Mouse (Mus musculus) hindbrain, embryonic 13.5 days (tissue): ENCODE data around the gene Hoxd12. TPM values are rescaled to one million over a fixed set of nuclear protein-coding genes. Genes with fewer than 3 reads are reported as not detected.
A peak's percentile ranks its signal among the peaks of the same experiment; 100 is the strongest.

Source experiments
- ATAC-seq: fragments of 200-750 bp; cut with Nextera tagmentation; 2 replicates; pipeline ENCODE4 v1.8.0; 2017; ENCODE audit warnings: moderate TSS enrichment; ENCODE audit not compliant: low FRiP score
- H3K27ac ChIP-seq: fragments of 300-500 bp; sonication (generic); 2 replicates; pipeline ENCODE4 v1.5.1; 2015; ENCODE audit warnings: inconsistent platforms, mild to moderate bottlenecking, moderate library complexity
- H3K27me3 ChIP-seq: fragments of 300-500 bp; sonication (generic); 2 replicates; pipeline ENCODE4 v1.6.1; 2015; ENCODE audit warnings: mild to moderate bottlenecking, inconsistent platforms
- H3K36me3 ChIP-seq: fragments of 300-500 bp; sonication (generic); 2 replicates; pipeline ENCODE4 v1.6.1; 2015; ENCODE audit warnings: mild to moderate bottlenecking, inconsistent platforms
- H3K4me1 ChIP-seq: fragments of 300-500 bp; sonication (generic); replicated peaks from 2 replicates; pipeline ENCODE4 v1.6.1; 2015; ENCODE audit warnings: inconsistent platforms
- H3K4me2 ChIP-seq: fragments of 300-500 bp; sonication (generic); 2 replicates; pipeline ENCODE4 v1.6.1; 2015; ENCODE audit warnings: inconsistent platforms, mild to moderate bottlenecking, moderate library complexity
- H3K4me3 ChIP-seq: fragments of 300-500 bp; sonication (generic); 2 replicates; pipeline ENCODE4 v1.5.1; 2015; ENCODE audit warnings: mild to moderate bottlenecking, inconsistent platforms
- H3K9ac ChIP-seq: fragments of 300-500 bp; sonication (generic); 2 replicates; pipeline ENCODE4 v1.6.1; 2015; ENCODE audit warnings: mild to moderate bottlenecking, inconsistent platforms
- H3K9me3 ChIP-seq: fragments of 300-500 bp; sonication (generic); 2 replicates; pipeline ENCODE4 v1.6.1; 2016; ENCODE audit warnings: inconsistent platforms
- WGBS: fragments of 180-500 bp; shearing (Covaris S2); methylation state at CpG from one replicate; pipeline ENCODE4 v1.1.7; 2015; 5-methylcytosine and 5-hydroxymethylcytosine counted together
- polyA plus RNA-seq: library from polyadenylated mRNA; unstranded; fragments of >200 nt; fragmentation: Nextera tagmentation; extraction: Ambion mirVana; gene quantifications from 2 replicates; pipeline ENCODE4 v1.2.1, GENCODE M21; 2015

Hoxd12 gene
- polyA plus RNA-seq, 1 experiment from 2014 or later: not detected

GRCm38 (mm10) chr2:74703720-74704392 is 29.0 kb downstream of the Hoxd12 start:
- no peaks in the 10 kb centered on the region for H3K9me3 ChIP-seq
- peaks cover 11% of the 10 kb centered on the region for H3K4me1 ChIP-seq
- no peaks in the 10 kb centered on the region for H3K36me3 ChIP-seq
- H3K4me2 ChIP-seq: no peak overlapping the region
- no peak for ATAC-seq
- 1% methylated on average over 26 of the region's 26 CpGs for WGBS
- no peak overlapping the region for H3K27ac ChIP-seq
- H3K9ac ChIP-seq: no peak overlapping the region
- peaks cover 96% of the 10 kb centered on the region for H3K27me3 ChIP-seq
- no peak overlapping the region for H3K4me3 ChIP-seq

DNA sequence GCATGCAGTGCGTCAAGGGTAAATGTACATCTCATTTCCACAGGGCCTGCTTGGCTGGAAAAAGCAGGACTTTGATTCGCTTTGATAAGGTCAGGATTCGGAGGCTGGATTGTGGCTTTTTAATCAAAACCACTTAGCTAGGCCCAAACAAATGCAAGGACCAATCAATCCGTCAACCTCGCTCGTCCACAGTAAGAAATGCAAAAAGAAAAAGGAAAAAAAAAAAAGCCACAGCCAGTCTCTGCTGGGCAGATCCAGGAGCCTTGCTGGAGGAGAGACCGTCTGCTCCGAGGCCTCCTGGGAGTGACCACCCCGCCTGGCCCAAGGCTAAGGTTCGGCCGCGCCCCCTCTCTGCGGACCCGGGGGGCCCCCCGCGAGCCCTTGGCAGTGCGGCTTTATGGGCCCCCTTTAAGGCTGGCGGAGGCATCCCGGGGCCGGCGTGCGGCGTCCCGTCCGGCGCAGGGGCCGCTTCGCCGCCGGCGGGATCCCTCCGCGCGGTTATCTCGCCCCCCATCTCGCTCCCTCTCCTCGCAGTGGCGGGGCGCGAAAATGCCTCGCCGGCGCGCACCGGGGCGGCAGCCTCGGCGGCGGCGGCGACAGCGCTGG is 29.7 kb downstream of the Hoxd12 start, which contains the start of gene Hoxd8:
TSS of gene Hoxd8 (plus strand) at position 223 of the 606 bp plus-strand sequence.
- H3K4me1 ChIP-seq: peaks cover 11% of the 10 kb centered on the region
- H3K9ac ChIP-seq: peak within 1 kb of the TSS; percentile 53; the same call in 1 of the 2 replicates
- peak within 1 kb of the TSS; percentile 37 for H3K4me3 ChIP-seq
- no peaks in the 10 kb centered on the region for H3K9me3 ChIP-seq
- H3K27ac ChIP-seq: peak within 1 kb of the TSS; percentile 53
- H3K36me3 ChIP-seq: no peaks in the 10 kb centered on the region
- H3K27me3 ChIP-seq: peaks cover 96% of the 10 kb centered on the region
- under 1% methylated on average over 33 of the region's 52 CpGs for WGBS
- H3K4me2 ChIP-seq: peak within 1 kb of the TSS; percentile 52
- no peak for ATAC-seq

- Histone ChIP-seq H3K9ac (peak overlapping the region; percentile 53; the same call in 1 of the 2 replicates), H3K27ac (peak overlapping the region; percentile 53), H3K4me2 (peak overlapping the region; percentile 52), H3K27me3 (peaks cover 96% of the 10 kb centered on the region), H3K4me1 (peaks cover 11% of the 10 kb centered on the region), H3K4me3 (peak overlapping the region; percentile 37), H3K36me3 (no peaks in the 10 kb centered on the region), H3K9me3 (no peaks in the 10 kb centered on the region)
- no peak for ATAC-seq
- WGBS: under 1% methylated on average over 30 of the region's 66 CpGs
Measured at GRCm38 (mm10) chr2:74704999-74705466, 30.2 kb downstream of the Hoxd12 start.

DNA sequence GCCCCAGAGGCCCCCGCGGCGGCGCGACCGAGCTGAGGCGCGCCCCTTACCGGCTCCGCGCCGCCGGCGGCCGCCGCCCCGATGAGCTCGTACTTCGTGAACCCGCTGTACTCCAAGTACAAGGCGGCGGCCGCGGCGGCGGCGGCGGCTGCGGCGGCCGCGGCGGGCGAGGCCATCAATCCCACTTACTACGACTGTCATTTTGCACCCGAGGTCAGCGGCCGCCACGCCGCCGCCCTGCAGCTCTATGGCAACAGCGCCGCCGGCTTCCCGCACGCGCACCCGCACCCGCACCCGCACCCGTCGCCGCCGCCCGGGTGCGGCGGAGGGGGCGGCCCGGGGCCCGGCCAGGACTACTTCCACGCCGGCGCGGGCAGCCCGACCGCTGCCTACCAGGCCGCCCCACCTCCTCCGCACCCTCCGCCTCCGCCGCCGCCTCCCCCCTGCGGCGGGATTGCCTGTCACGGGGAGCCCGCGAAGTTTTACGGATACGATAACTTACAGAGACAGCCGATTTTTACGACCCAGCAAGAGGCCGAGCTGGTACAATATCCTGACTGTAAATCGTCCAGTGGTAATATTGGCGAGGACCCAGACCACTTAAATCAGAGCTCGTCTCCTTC is 30.8 kb downstream of the Hoxd12 start:
- Histone ChIP-seq H3K27ac (peak overlapping the region; percentile 53), H3K36me3 (no peaks in the 10 kb centered on the region), H3K9me3 (no peaks in the 10 kb centered on the region), H3K9ac (peak overlapping the region; percentile 53; the same call in 1 of the 2 replicates), H3K4me3 (peak overlapping the region; percentile 37), H3K27me3 (peaks cover 96% of the 10 kb centered on the region), H3K4me2 (peak overlapping the region; percentile 52), H3K4me1 (peaks cover 11% of the 10 kb centered on the region)
- ATAC-seq: no peak
- 0% methylated on average over 39 of the region's 85 CpGs for WGBS

GRCm38 (mm10) chr2:74706393-74706960 is 31.7 kb downstream of the Hoxd12 start:
- Histone ChIP-seq H3K27me3 (peaks cover 95% of the 10 kb centered on the region), H3K9me3 (no peaks in the 10 kb centered on the region), H3K27ac (no peak overlapping the region), H3K36me3 (no peaks in the 10 kb centered on the region), H3K9ac (no peak overlapping the region), H3K4me2 (0 out of 2 replicates have a peak overlapping the region, but pooled peaks have one; percentile 11), H3K4me3 (peak overlapping the region; percentile 2; the same call in 1 of the 2 replicates), H3K4me1 (peaks cover 11% of the 10 kb centered on the region)
- no peak for ATAC-seq
- 3% methylated on average over 13 of the region's 13 CpGs for WGBS

GRCm38 (mm10) chr2:74707599-74707998 is 32.8 kb downstream of the Hoxd12 start:
- no peaks in the 10 kb centered on the region for H3K36me3 ChIP-seq
- no peak overlapping the region for H3K27ac ChIP-seq
- H3K4me2 ChIP-seq: 0 out of 2 replicates have a peak overlapping the region, but pooled peaks have one; percentile 4
- peaks cover 18% of the 10 kb centered on the region for H3K4me1 ChIP-seq
- H3K27me3 ChIP-seq: peaks cover 97% of the 10 kb centered on the region
- peak overlapping the region; percentile 7; the same call in 1 of the 2 replicates for H3K4me3 ChIP-seq
- no peaks in the 10 kb centered on the region for H3K9me3 ChIP-seq
- no peak overlapping the region for H3K9ac ChIP-seq
- WGBS: 9% methylated on average over 7 of the region's 7 CpGs
- no peak for ATAC-seq

DNA sequence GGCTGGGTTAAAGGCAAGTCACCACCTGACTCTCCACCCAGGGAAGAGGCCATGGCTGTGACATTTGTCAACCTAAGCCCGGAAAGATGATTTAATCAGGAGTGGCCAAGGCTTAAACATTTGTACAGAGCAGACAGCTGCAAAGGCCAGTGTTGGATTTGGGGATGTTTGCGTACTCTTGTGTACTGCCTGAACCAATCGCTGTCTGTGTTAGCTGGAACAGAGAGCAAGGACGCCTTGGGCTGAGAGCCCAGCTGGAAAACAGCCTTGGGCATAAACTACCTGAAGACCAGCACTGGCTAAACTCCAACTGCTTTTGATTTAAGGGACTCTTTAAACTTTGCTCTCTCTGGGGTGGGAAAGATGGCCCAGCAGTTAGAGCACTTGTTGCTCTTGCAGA is 33.9 kb downstream of the Hoxd12 start:
- WGBS: 7% methylated on average over 4 of the region's 4 CpGs
- Histone ChIP-seq H3K4me3 (no peak overlapping the region), H3K36me3 (no peaks in the 10 kb centered on the region), H3K27ac (no peak overlapping the region), H3K9me3 (no peaks in the 10 kb centered on the region), H3K4me2 (no peak overlapping the region), H3K9ac (no peak overlapping the region), H3K27me3 (peaks cover 96% of the 10 kb centered on the region), H3K4me1 (peaks cover 18% of the 10 kb centered on the region)
- ATAC-seq: no peak

DNA sequence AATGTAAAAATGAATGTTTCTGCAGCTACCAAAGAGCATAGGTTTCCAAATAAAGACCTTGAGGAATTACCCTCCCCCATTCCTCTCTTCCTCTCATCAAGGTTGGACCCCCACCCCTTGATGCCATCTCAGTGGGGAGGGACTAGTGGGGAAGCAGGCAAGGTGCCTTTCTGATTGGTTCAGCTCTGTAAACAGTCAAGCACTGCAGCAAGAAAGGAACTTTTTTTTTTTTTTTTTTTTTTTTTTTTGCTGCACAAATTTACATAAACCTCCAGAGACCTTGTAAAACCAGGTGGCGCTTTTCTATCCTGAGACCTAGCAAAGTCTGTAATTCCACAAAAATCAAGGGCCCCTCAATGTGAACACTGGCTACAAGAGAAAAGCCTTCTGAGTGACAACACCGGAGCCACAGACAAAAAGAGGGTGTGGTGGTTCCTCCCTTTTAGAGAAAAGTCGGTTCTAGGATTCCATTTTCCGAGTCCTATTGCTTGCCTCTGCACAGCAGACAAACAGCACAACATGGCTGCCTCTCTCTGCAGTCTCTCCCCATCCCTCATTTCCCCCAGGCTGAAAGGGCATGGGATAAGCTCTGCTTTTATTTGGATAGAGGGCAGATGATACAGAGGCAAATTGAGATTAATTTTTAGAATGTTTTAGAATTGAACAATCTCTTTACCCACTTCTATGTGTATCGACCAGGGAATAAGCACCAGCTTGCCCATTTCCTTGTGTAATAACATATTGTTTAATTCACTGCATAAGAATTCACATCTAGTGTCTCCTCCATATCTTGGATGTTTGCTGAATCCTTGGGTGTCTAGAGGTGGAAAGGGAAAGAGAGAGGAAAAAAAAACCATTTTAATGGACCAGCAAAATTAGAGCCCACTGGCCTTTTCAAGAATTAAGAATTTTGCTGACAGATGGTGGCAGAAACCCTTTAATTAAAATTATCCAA is 34.9 kb downstream of the Hoxd12 start:
- no peak for ATAC-seq
- WGBS: 4% methylated on average over 5 of the region's 5 CpGs
- Histone ChIP-seq H3K9ac (no peak overlapping the region), H3K9me3 (no peaks in the 10 kb centered on the region), H3K27me3 (peaks cover 96% of the 10 kb centered on the region), H3K4me1 (peaks cover 18% of the 10 kb centered on the region), H3K27ac (no peak overlapping the region), H3K4me2 (no peak overlapping the region), H3K36me3 (no peaks in the 10 kb centered on the region), H3K4me3 (no peak overlapping the region)

GRCm38 (mm10) chr2:74710929-74711543 is 36.2 kb downstream of the Hoxd12 start:
- peak overlapping the region; percentile 40; the same call in 1 of the 2 replicates for H3K27ac ChIP-seq
- H3K4me2 ChIP-seq: peak overlapping the region; percentile 27; the same call in 1 of the 2 replicates
- no peak for ATAC-seq
- H3K27me3 ChIP-seq: peaks cover 96% of the 10 kb centered on the region
- H3K9me3 ChIP-seq: no peaks in the 10 kb centered on the region
- H3K36me3 ChIP-seq: no peaks in the 10 kb centered on the region
- 1% methylated on average over 16 of the region's 16 CpGs for WGBS
- peaks cover 10% of the 10 kb centered on the region for H3K4me1 ChIP-seq
- H3K4me3 ChIP-seq: peak overlapping the region; percentile 7; the same call in 1 of the 2 replicates
- H3K9ac ChIP-seq: no peak overlapping the region

- under 1% methylated on average over 65 of the region's 65 CpGs for WGBS
- Histone ChIP-seq H3K36me3 (no peaks in the 10 kb centered on the region), H3K9me3 (no peaks in the 10 kb centered on the region), H3K27ac (peak within 1 kb of the TSS; percentile 84), H3K9ac (peak within 1 kb of the TSS; percentile 70), H3K4me1 (peaks cover 10% of the 10 kb centered on the region), H3K4me3 (peak within 1 kb of the TSS; percentile 40), H3K27me3 (peaks cover 96% of the 10 kb centered on the region), H3K4me2 (peak within 1 kb of the TSS; percentile 38)
- peak; percentile 19; the same call in 1 of the 2 replicates for ATAC-seq
Measured at GRCm38 (mm10) chr2:74711721-74712621, 37.2 kb downstream of the Hoxd12 start, which contains the start of the genes Hoxd3 and Hoxd4. Gene Hoxd3, plus strand, starts transcription at chr2:74711927. Gene Hoxd4, plus strand, starts transcription at chr2:74711929.
